Mouse (Mus musculus): ENCODE measurements around the gene Gsn. TPM values are rescaled to one million over a fixed set of nuclear protein-coding genes. Genes with fewer than 3 reads are reported as not detected.

Gene Gsn
- polyA plus RNA-seq, 1 experiment from 2014 or later, result 187 TPM

DNA sequence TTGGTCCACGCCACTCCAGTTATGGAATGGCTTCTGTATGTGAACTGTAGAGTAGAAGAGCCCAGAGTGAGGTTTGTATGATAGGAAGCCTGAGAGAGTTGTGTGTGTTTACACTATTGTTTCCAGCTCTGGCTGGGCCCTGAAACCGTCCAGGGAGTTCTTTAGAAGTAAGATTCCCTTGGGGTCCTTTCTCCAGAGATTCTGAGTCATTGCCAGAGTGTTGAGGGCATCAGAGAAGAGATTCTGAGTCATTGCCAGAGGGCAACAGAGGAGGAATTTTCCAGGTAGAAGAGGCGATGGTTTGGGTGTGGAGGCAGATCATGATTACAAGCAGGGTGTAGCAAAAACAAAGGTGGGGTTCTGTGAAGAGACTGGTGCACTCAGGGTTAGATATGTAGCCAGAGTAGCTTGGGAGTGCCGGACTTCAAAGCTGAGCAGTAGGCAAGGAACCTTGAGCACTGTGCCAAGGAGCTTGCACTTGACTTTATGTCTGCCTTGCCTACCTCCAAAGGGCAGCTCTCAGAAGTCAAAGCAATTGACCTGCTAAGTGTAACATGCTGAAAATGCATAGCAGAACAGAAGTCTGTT is 53.8 kb downstream of the Gsn start:
- peaks cover 4% of the 10 kb centered on the region; the same call in 1 of the 2 replicates for H3K4me1 ChIP-seq
- H3K27me3 ChIP-seq, result no peaks in the 10 kb centered on the region
- no peaks in the 10 kb centered on the region for H3K9me3 ChIP-seq
- no peak overlapping the region for H3K27ac ChIP-seq
- no peaks in the 10 kb centered on the region for H3K36me3 ChIP-seq
- ATAC-seq (ENCODE audit: borderline replicate concordance, extremely low read depth, low FRiP score, low TSS enrichment), result no peak
- H3K9ac ChIP-seq, result no peak overlapping the region
- no peak overlapping the region for H3K4me3 ChIP-seq
- no peak overlapping the region for H3K4me2 ChIP-seq
- 73% methylated on average over 4 of the region's 4 CpGs for WGBS

DNA sequence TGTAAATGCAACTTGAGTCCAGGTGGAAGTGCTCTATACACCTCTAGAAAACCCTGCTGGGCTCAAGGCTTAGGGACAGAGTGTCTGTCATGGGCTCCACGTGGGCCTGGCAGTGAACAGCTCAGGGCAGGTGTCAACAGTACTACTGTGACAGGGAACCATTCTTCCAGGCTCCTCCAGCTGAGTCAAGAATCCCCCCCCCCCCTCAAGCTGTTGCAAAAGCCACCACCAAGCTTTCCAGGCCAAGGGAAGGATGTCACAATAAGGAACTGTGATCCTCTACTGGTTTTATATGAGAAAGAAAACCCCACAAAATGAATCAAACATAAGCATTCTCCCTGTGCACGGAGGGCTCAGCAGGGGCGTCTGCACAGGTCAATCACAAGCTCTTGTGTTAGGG is 58.1 kb downstream of the Gsn start:
- WGBS, result 52% methylated on average over 3 of the region's 3 CpGs
- no peak overlapping the region for H3K27ac ChIP-seq
- H3K27me3 ChIP-seq, result no peaks in the 10 kb centered on the region
- H3K4me1 ChIP-seq, result peaks cover 4% of the 10 kb centered on the region; the same call in 1 of the 2 replicates
- no peaks in the 10 kb centered on the region for H3K9me3 ChIP-seq
- ATAC-seq (ENCODE audit: borderline replicate concordance, extremely low read depth, low FRiP score, low TSS enrichment), result no peak
- H3K4me2 ChIP-seq, result no peak overlapping the region
- H3K4me3 ChIP-seq, result no peak overlapping the region
- no peaks in the 10 kb centered on the region for H3K36me3 ChIP-seq
- no peak overlapping the region for H3K9ac ChIP-seq

DNA sequence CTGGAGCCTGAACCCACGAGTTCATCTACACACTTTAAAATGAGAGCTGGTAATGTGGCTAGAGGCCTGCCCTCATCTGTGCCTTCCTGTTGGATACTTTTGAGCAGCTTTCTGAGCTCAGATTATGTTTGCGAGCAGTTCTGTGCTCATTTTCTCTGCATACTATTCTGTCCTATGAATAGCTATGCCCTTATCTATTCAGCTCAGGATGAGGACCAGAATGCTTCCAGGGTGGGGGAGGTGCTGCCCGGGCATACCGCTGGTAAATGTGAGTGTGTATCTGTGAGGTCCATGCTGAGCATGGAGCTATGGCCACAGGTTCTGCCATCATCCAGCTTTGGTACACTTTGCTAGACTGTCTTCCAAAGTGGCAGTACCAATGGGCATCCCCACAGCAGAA is 61.4 kb downstream of the Gsn start:
- no peak overlapping the region for H3K4me2 ChIP-seq
- no peaks in the 10 kb centered on the region for H3K27me3 ChIP-seq
- no peak overlapping the region for H3K4me3 ChIP-seq
- peaks cover 14% of the 10 kb centered on the region; the same call in 1 of the 2 replicates for H3K4me1 ChIP-seq
- 0 out of 2 replicates have a peak, but pooled peaks cover 3% of the 10 kb centered on the region for H3K36me3 ChIP-seq
- ATAC-seq (ENCODE audit: borderline replicate concordance, extremely low read depth, low FRiP score, low TSS enrichment), result no peak
- no peak overlapping the region for H3K9ac ChIP-seq
- WGBS, result 77% methylated on average over 4 of the region's 4 CpGs
- H3K27ac ChIP-seq, result no peak overlapping the region
- no peaks in the 10 kb centered on the region for H3K9me3 ChIP-seq

DNA sequence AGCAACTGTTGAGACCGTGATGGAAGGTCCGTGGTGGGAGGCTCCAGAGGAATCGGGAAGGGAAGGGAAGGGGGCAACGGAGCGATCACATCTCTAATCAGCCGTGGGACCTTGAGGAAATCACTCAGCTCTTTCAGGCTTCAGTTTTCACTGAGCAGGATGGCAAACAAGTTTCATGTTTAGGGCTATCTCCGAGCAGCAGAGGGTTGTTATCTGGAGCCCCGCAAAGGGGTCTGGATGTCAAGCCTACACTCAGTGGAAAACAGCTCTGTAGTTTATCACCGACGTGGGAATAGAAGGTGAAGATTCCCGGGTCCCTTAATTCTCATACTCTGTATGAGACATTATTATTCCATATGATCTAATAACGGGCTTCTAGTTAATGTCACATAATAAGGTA is 62.2 kb downstream of the Gsn start:
- Histone ChIP-seq H3K9me3 (no peaks in the 10 kb centered on the region), H3K27ac (no peak overlapping the region), H3K4me1 (peaks cover 19% of the 10 kb centered on the region; the same call in 1 of the 2 replicates), H3K4me2 (no peak overlapping the region), H3K27me3 (no peaks in the 10 kb centered on the region), H3K9ac (no peak overlapping the region), H3K4me3 (no peak overlapping the region), H3K36me3 (0 out of 2 replicates have a peak, but pooled peaks cover 3% of the 10 kb centered on the region)
- no peak for ATAC-seq (ENCODE audit: borderline replicate concordance, extremely low read depth, low FRiP score, low TSS enrichment)
- 80% methylated on average over 12 of the region's 12 CpGs for WGBS

DNA sequence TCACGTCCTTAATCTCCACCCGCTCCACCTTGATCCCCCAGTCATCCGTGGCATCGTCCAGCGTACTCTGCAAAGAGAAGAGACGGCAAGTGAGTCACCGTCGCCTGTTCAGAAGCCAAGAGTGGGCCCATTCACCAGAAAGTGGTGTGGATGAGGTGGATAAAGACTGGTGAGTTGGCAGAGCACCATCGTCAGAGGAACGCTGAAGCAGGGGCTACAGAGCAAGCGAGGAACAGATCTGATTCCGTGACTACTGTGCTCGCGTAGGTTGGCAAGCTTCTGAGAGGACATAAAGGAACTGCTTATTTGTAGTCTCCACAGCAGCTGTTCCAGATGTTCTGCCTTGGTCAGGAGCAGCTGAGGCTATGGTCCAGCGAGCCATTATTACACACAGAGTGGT is 64.2 kb downstream of the Gsn start:
- Histone ChIP-seq H3K4me3 (no peak overlapping the region), H3K9ac (no peak overlapping the region), H3K4me1 (peaks cover 14% of the 10 kb centered on the region; the same call in 1 of the 2 replicates), H3K27me3 (no peaks in the 10 kb centered on the region), H3K27ac (no peak overlapping the region), H3K36me3 (0 out of 2 replicates have a peak, but pooled peaks cover 3% of the 10 kb centered on the region), H3K9me3 (no peaks in the 10 kb centered on the region), H3K4me2 (no peak overlapping the region)
- ATAC-seq (ENCODE audit: borderline replicate concordance, extremely low read depth, low FRiP score, low TSS enrichment), result no peak
- WGBS, result 91% methylated on average over 15 of the region's 15 CpGs

DNA sequence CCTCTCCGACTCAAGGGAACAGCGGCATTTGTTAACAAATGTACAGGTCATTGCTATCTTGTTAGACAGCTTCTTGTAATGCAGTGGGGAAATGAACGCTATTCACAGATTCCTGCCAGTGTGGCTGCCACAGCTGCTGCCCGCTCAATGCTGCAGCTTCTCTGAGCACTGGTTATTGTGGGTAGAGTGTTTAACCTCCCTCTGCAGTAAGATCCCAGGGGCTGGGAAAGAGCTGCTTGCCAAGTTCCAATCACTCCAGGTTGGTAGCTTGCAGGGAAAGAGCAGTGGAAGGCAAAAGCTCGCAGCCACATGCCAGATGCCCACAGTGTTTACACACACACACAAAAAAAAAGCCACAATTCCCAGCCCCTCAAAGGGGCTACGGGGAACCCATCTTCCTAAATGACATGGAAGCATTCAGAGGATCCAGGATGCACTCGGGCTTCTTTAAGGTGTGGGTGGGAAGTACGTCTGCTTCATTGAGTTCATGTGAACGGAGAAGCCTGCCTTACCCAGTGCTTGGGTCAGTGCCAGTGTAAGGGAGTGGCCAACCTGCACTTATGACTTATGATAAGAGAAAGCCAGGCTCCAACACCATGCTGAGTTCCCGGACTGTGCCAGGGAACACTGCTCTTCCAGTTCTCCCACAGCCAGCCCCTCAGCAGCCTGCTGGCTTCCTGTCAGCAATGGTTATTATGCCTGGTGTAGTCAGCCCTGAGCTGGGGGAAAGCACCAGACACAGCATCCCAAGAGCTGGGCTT is 66.4 kb downstream of the Gsn start:
- WGBS, result 46% methylated on average over 10 of the region's 10 CpGs
- Histone ChIP-seq H3K4me3 (no peak overlapping the region), H3K27ac (peak overlapping the region; percentile 65)

DNA sequence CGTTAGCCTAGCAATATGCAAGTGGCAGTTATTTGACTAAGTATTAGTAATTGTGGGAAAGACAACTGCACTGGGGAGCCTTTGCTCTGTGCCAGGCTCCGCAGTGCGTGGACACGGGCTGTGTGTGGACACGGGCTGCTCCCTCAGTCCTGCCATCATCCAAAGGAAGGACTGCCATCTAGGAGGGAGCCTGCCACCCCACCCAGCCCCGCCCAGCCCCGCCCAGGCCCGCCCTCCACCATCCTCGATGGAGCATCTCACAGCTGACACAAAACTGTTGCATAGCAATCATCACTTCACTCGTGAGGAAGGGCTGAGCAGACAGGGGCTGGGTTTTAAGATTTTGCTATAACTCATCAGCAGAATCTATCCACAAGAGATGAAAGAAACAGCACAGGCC is 69.8 kb downstream of the Gsn start:
- 67% methylated on average over 10 of the region's 10 CpGs for WGBS
- H3K9ac ChIP-seq, result no peak overlapping the region
- no peak for ATAC-seq (ENCODE audit: borderline replicate concordance, extremely low read depth, low FRiP score, low TSS enrichment)
- no peak overlapping the region for H3K4me2 ChIP-seq
- H3K36me3 ChIP-seq, result no peaks in the 10 kb centered on the region
- no peaks in the 10 kb centered on the region for H3K27me3 ChIP-seq
- no peak overlapping the region for H3K4me3 ChIP-seq
- H3K4me1 ChIP-seq, result peaks cover 30% of the 10 kb centered on the region; the same call in 1 of the 2 replicates
- H3K27ac ChIP-seq, result no peak overlapping the region
- no peaks in the 10 kb centered on the region for H3K9me3 ChIP-seq

More for the DNA sequence above, 66.4 kb downstream of the Gsn start:
- peaks cover 26% of the 10 kb centered on the region; the same call in 1 of the 2 replicates for H3K4me1 ChIP-seq
- peak; percentile 78 for ATAC-seq (ENCODE audit: borderline replicate concordance, extremely low read depth, low FRiP score, low TSS enrichment)
- no peak overlapping the region for H3K9ac ChIP-seq
- H3K36me3 ChIP-seq, result 0 out of 2 replicates have a peak, but pooled peaks cover 3% of the 10 kb centered on the region
- H3K27me3 ChIP-seq, result no peaks in the 10 kb centered on the region
- H3K9me3 ChIP-seq, result no peaks in the 10 kb centered on the region
- H3K4me2 ChIP-seq, result peak overlapping the region; percentile 12; the same call in 1 of the 2 replicates

DNA sequence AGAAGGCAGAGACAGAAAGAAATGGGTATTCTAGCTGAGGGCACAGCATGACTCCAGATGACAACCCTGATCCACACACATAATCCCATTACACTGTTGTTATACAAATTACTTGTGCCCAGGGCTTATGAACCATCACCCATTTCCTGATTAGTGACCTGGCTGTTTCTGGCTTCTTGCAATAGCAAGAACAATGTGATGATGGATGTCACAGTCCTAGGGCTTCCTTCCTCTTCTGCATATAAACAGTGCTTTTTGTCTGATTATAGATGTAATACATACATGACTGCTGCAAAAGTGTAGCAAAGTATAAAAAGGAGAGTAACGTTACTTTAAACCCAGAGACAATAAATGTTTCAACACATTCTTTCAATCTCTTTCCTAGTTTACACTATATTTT is 70.8 kb downstream of the Gsn start:
- Histone ChIP-seq H3K36me3 (no peaks in the 10 kb centered on the region), H3K4me2 (no peak overlapping the region), H3K4me1 (peaks cover 28% of the 10 kb centered on the region; the same call in 1 of the 2 replicates), H3K9ac (no peak overlapping the region), H3K9me3 (no peaks in the 10 kb centered on the region), H3K27me3 (no peaks in the 10 kb centered on the region), H3K4me3 (no peak overlapping the region), H3K27ac (no peak overlapping the region)
- 37% methylated on average over 1 of the region's 1 CpGs for WGBS
- no peak for ATAC-seq (ENCODE audit: borderline replicate concordance, extremely low read depth, low FRiP score, low TSS enrichment)

DNA sequence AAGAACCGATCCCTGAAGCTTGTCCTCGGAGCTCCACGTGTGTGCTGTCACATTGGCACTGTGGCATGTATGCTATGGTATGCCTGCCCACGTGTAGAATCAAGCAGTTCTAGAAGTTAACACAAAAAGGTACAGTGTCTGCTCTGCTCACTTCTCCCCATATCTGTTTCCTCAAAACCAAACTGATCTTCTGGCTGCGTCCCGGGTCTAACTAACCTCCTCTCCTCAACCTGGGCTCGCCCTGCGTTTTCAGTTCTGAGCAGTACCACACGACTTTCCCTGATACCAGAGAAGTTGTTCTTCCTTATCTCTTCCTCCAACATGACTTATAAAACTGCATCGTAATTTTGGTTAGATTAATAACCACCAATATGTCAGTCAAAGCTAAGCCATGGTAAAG is 71.4 kb downstream of the Gsn start:
- H3K27ac ChIP-seq, result peak overlapping the region; percentile 23; the same call in 1 of the 2 replicates

DNA sequence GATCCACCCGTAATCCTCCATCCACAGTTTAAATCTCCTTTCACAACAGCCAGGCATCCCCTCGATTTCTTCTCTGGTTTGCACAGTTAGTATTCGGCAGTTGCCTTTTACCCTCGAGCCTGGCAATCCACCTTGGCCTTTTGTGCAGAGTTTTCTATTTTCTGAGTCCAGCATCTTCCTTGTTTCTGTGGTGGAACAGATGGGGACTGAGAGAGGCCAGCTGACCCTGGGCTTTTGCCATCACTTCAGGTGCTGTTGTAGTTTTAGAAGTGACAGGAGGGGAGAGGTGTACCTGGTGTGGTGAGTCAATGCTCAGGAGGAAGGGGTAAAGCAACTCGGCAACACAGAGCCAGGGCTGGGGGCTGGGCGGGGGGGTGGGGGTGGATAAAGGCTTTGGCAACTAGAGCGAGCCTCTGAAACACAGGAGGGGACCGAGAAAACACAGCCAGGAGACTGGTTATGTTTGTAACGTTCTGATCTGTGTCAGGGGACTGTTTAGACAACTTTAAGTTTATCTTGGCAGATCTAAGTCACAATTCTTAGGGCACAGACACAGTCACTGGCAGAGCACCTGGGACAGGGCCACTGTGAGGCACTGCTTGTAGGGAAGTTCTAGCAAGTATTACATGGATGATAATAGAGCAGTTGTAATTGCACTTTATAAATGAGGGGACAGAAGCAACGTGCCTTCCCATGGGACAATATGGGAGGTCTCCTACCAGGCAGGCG is 72.0 kb downstream of the Gsn start:
- H3K27ac ChIP-seq, result peak overlapping the region; percentile 23; the same call in 1 of the 2 replicates
- no peaks in the 10 kb centered on the region for H3K9me3 ChIP-seq
- no peaks in the 10 kb centered on the region for H3K27me3 ChIP-seq
- H3K4me2 ChIP-seq, result no peak overlapping the region
- H3K9ac ChIP-seq, result no peak overlapping the region
- peaks cover 25% of the 10 kb centered on the region; the same call in 1 of the 2 replicates for H3K4me1 ChIP-seq
- WGBS, result 43% methylated on average over 11 of the region's 11 CpGs
- ATAC-seq (ENCODE audit: borderline replicate concordance, extremely low read depth, low FRiP score, low TSS enrichment), result no peak
- H3K4me3 ChIP-seq, result no peak overlapping the region
- H3K36me3 ChIP-seq, result no peaks in the 10 kb centered on the region

More for the DNA sequence above, 71.4 kb downstream of the Gsn start:
- no peak overlapping the region for H3K9ac ChIP-seq
- no peaks in the 10 kb centered on the region for H3K27me3 ChIP-seq
- no peak for ATAC-seq (ENCODE audit: borderline replicate concordance, extremely low read depth, low FRiP score, low TSS enrichment)
- 44% methylated on average over 10 of the region's 10 CpGs for WGBS
- no peak overlapping the region for H3K4me3 ChIP-seq
- no peaks in the 10 kb centered on the region for H3K36me3 ChIP-seq
- peak overlapping the region; percentile 22; the same call in 1 of the 2 replicates for H3K4me2 ChIP-seq
- H3K9me3 ChIP-seq, result no peaks in the 10 kb centered on the region
- peaks cover 28% of the 10 kb centered on the region; the same call in 1 of the 2 replicates for H3K4me1 ChIP-seq

DNA sequence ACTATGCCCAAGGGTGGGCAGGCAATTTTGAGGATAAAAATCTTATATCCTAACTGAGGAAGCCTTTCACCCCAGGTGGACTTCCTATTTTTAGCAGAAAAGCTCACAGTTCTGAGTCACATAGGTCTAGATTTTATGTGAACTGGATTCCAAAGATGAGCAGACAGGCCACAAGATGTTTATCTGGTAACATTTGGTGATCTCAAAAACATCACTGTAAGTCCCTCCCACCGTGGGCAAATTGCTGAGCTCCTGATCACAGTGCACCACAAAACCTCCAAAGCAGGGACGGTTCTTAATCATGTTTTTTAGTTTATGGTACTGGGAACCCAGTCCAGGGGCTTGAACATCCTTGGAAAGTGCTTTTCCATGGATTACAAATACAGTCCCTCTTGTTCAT is 72.9 kb downstream of the Gsn start:
- Histone ChIP-seq H3K27me3 (no peaks in the 10 kb centered on the region), H3K9ac (no peak overlapping the region), H3K4me1 (peaks cover 25% of the 10 kb centered on the region; the same call in 1 of the 2 replicates), H3K27ac (no peak overlapping the region), H3K36me3 (no peaks in the 10 kb centered on the region), H3K4me3 (no peak overlapping the region), H3K9me3 (no peaks in the 10 kb centered on the region), H3K4me2 (no peak overlapping the region)
- no peak for ATAC-seq (ENCODE audit: borderline replicate concordance, extremely low read depth, low FRiP score, low TSS enrichment)
- 81% methylated on average over 2 of the region's 2 CpGs for WGBS

Data from lung, embryonic 15.5 days (tissue).